Mouse (Mus musculus) small intestine, adult 2 months (tissue): Measurements from ENCODE around the gene Senp6. TPM values are rescaled to one million over a fixed set of nuclear protein-coding genes. Genes with fewer than 3 reads are reported as not detected.

Source experiments
- H3K27ac ChIP-seq: fragments of 200-500 bp; 2 replicates; pipeline ENCODE4 v1.5.1; 2012; ENCODE audit warnings: low read depth, low read length, control low read depth, inconsistent platforms; ENCODE audit not compliant: insufficient read depth
- H3K27me3 ChIP-seq: fragments of 200-500 bp; 2 replicates; pipeline ENCODE4 v1.6.1; 2012; ENCODE audit warnings: mild to moderate bottlenecking, moderate library complexity, low read length, inconsistent platforms; ENCODE audit not compliant: control insufficient read depth, insufficient read depth
- H3K36me3 ChIP-seq: fragments of 200-500 bp; 2 replicates; pipeline ENCODE4 v1.6.1; 2012; ENCODE audit warnings: mild to moderate bottlenecking, low read length, control low read depth, inconsistent platforms; ENCODE audit not compliant: control insufficient read depth, insufficient read depth
- H3K4me1 ChIP-seq: fragments of 200-500 bp; 2 replicates; pipeline ENCODE4 v1.6.1; 2012; ENCODE audit warnings: low read length, inconsistent platforms, mixed read lengths; ENCODE audit not compliant: control insufficient read depth, insufficient read depth, insufficient read length
- H3K4me3 ChIP-seq: fragments of 200-500 bp; 2 replicates; pipeline ENCODE4 v1.5.1; 2012; ENCODE audit warnings: low read depth, mild to moderate bottlenecking, control low read depth, inconsistent platforms, low read length, moderate library complexity
- CTCF ChIP-seq: fragments of 200-500 bp; IDR thresholded peaks from 2 replicates; pipeline ENCODE4 v1.5.1; 2012; ENCODE audit warnings: low read depth, mild to moderate bottlenecking, control low read depth, inconsistent platforms, low read length, moderate library complexity, mixed read lengths; ENCODE audit not compliant: insufficient replicate concordance, insufficient read length; ENCODE audit errors: extremely low read depth
- POLR2A ChIP-seq: fragments of 200-500 bp; IDR thresholded peaks from 2 replicates; pipeline ENCODE4 v1.6.1; 2012; ENCODE audit warnings: low read depth, mild to moderate bottlenecking, control low read depth, inconsistent platforms, low read length, moderate library complexity
- WGBS: fragments of 180-500 bp; shearing (Covaris S2); methylation state at CpG from one replicate; pipeline ENCODE4 v1.1.7; 2018; 5-methylcytosine and 5-hydroxymethylcytosine counted together
- polyA plus RNA-seq: library from polyadenylated mRNA; depleted of rRNA; stranded (reverse); fragments of >200 nt; gene quantifications from 2 replicates; pipeline ENCODE4 v1.2.3, GENCODE M21; 2012

Gene Senp6
- polyA plus RNA-seq, 1 experiment: 14.9 TPM

- Histone ChIP-seq H3K27me3 (no peaks in the 10 kb centered on the region), H3K36me3 (no peaks in the 10 kb centered on the region), H3K27ac (peak overlapping the region; percentile 93), H3K4me1 (peaks cover 4% of the 10 kb centered on the region; the same call in 1 of the 2 replicates), H3K4me3 (peak overlapping the region; percentile 99)
- WGBS: under 1% methylated on average over 92 of the region's 93 CpGs
- no peak for TF ChIP-seq POLR2A
- no peak for TF ChIP-seq CTCF
Measured at GRCm38 (mm10) chr9:80067221-80068027, 721 bp downstream of the Senp6 start.

- TF ChIP-seq POLR2A (no peak), CTCF (no peak)
- Histone ChIP-seq H3K4me3 (peak overlapping the region; percentile 99), H3K36me3 (no peaks in the 10 kb centered on the region), H3K27me3 (no peaks in the 10 kb centered on the region), H3K27ac (peak overlapping the region; percentile 93), H3K4me1 (peaks cover 4% of the 10 kb centered on the region; the same call in 1 of the 2 replicates)
- WGBS: under 1% methylated on average over 18 of the region's 18 CpGs
Measured at GRCm38 (mm10) chr9:80068028-80068515, 1.4 kb downstream of the Senp6 start.

- 3% methylated on average over 11 of the region's 11 CpGs for WGBS
- no peak overlapping the region for H3K27ac ChIP-seq
- H3K36me3 ChIP-seq: no peaks in the 10 kb centered on the region
- H3K4me3 ChIP-seq: peak overlapping the region; percentile 58
- no peaks in the 10 kb centered on the region for H3K27me3 ChIP-seq
- no peak for TF ChIP-seq CTCF
- TF ChIP-seq POLR2A: no peak
- peaks cover 7% of the 10 kb centered on the region; the same call in 1 of the 2 replicates for H3K4me1 ChIP-seq
Measured at GRCm38 (mm10) chr9:80068735-80069315, 2.1 kb downstream of the Senp6 start.

GRCm38 (mm10) chr9:80070026-80070425, 3.3 kb downstream of the Senp6 start:
- H3K36me3 ChIP-seq: no peaks in the 10 kb centered on the region
- H3K4me1 ChIP-seq: peaks cover 12% of the 10 kb centered on the region; the same call in 1 of the 2 replicates
- whole genome bisulfite sequencing: 13% methylated on average over 3 of the region's 3 CpGs
- peak overlapping the region; percentile 24 for H3K27ac ChIP-seq
- H3K27me3 ChIP-seq: no peaks in the 10 kb centered on the region
- H3K4me3 ChIP-seq: no peak overlapping the region
- TF ChIP-seq POLR2A: no peak
- TF ChIP-seq CTCF: no peak

GRCm38 (mm10) chr9:80071616-80072015, 4.9 kb downstream of the Senp6 start:
- TF ChIP-seq POLR2A (no peak), CTCF (no peak)
- no peak overlapping the region for H3K27ac ChIP-seq
- peaks cover 16% of the 10 kb centered on the region; the same call in 1 of the 2 replicates for H3K4me1 ChIP-seq
- 58% methylated on average over 3 of the region's 3 CpGs for WGBS
- H3K4me3 ChIP-seq: no peak overlapping the region
- H3K36me3 ChIP-seq: no peaks in the 10 kb centered on the region
- H3K27me3 ChIP-seq: no peaks in the 10 kb centered on the region

- Histone ChIP-seq H3K4me1 (peaks cover 20% of the 10 kb centered on the region; the same call in 1 of the 2 replicates), H3K4me3 (no peak overlapping the region), H3K36me3 (no peaks in the 10 kb centered on the region), H3K27me3 (no peaks in the 10 kb centered on the region), H3K27ac (no peak overlapping the region)
- WGBS: 40% methylated on average over 1 of the region's 1 CpGs
- no peak for TF ChIP-seq POLR2A
- no peak for TF ChIP-seq CTCF
Measured at GRCm38 (mm10) chr9:80074067-80074466, 7.4 kb downstream of the Senp6 start.

- Histone ChIP-seq H3K27ac (no peak overlapping the region), H3K27me3 (no peaks in the 10 kb centered on the region), H3K36me3 (no peaks in the 10 kb centered on the region), H3K4me3 (no peak overlapping the region), H3K4me1 (peaks cover 20% of the 10 kb centered on the region; the same call in 1 of the 2 replicates)
- TF ChIP-seq CTCF (no peak), POLR2A (no peak)
Measured at GRCm38 (mm10) chr9:80074949-80075348, 8.2 kb downstream of the Senp6 start.
